Mouse (Mus musculus) hindbrain, embryonic 12.5 days (tissue): Measurements from ENCODE around the gene Cyp46a1. TPM values are rescaled to one million over a fixed set of nuclear protein-coding genes. Genes with fewer than 3 reads are reported as not detected.

Experiments used
- ATAC-seq: fragments of 200-750 bp; cut with Nextera tagmentation; 2 replicates; pipeline ENCODE4 v1.8.0; 2017; ENCODE audit warnings: moderate TSS enrichment; ENCODE audit not compliant: low FRiP score
- H3K27ac ChIP-seq: fragments of 300-500 bp; sonication (generic); 2 replicates; pipeline ENCODE4 v1.5.1; 2016; ENCODE audit warnings: mild to moderate bottlenecking
- H3K27me3 ChIP-seq: fragments of 300-500 bp; sonication (generic); 2 replicates; pipeline ENCODE4 v1.6.1; 2016; ENCODE audit warnings: mild to moderate bottlenecking
- H3K36me3 ChIP-seq: fragments of 300-500 bp; sonication (generic); 2 replicates; pipeline ENCODE4 v1.6.1; 2016; ENCODE audit warnings: mild to moderate bottlenecking
- H3K4me1 ChIP-seq: fragments of 300-500 bp; sonication (generic); 2 replicates; pipeline ENCODE4 v1.6.1; 2016
- H3K4me2 ChIP-seq: fragments of 300-500 bp; sonication (generic); replicated peaks from 2 replicates; pipeline ENCODE4 v1.6.1; 2016; ENCODE audit warnings: mild to moderate bottlenecking
- H3K4me3 ChIP-seq: fragments of 300-500 bp; sonication (generic); 2 replicates; pipeline ENCODE4 v1.5.1; 2016; ENCODE audit warnings: mild to moderate bottlenecking
- H3K9ac ChIP-seq: fragments of 300-500 bp; sonication (generic); 2 replicates; pipeline ENCODE4 v1.6.1; 2016; ENCODE audit warnings: mild to moderate bottlenecking, moderate library complexity
- H3K9me3 ChIP-seq: fragments of 300-500 bp; sonication (generic); replicated peaks from 2 replicates; pipeline ENCODE4 v1.6.1; 2016; ENCODE audit warnings: mild to moderate bottlenecking
- WGBS: fragments of 180-500 bp; shearing (Covaris S2); methylation state at CpG from one replicate; pipeline ENCODE4 v1.1.7; 2016; 5-methylcytosine and 5-hydroxymethylcytosine counted together
- polyA plus RNA-seq: library from polyadenylated mRNA; unstranded; fragments of >200 nt; fragmentation: Nextera tagmentation; extraction: Ambion mirVana; gene quantifications from 2 replicates; pipeline ENCODE4 v1.2.1, GENCODE M21; 2016

Gene Cyp46a1
- 14.2 and 15.6 TPM in 2 replicates for polyA plus RNA-seq

- no peaks in the 10 kb centered on the region for H3K9me3 ChIP-seq
- peak within 1 kb of the TSS; percentile 57 for H3K27ac ChIP-seq
- peak within 1 kb of the TSS; percentile 74 for H3K9ac ChIP-seq
- H3K36me3 ChIP-seq = no peaks in the 10 kb centered on the region
- H3K27me3 ChIP-seq = peaks cover 35% of the 10 kb centered on the region
- WGBS = 0% methylated on average over 42 of the region's 56 CpGs
- H3K4me3 ChIP-seq = peak within 1 kb of the TSS; percentile 66
- peaks cover 21% of the 10 kb centered on the region for H3K4me1 ChIP-seq
- H3K4me2 ChIP-seq = peak within 1 kb of the TSS; percentile 99
- peak; percentile 93 for ATAC-seq
These were observed at the start of gene Cyp46a1 for GRCm38 (mm10) chr12:108333895-108334445. Gene Cyp46a1 (plus strand): TSS chr12:108334381.

DNA sequence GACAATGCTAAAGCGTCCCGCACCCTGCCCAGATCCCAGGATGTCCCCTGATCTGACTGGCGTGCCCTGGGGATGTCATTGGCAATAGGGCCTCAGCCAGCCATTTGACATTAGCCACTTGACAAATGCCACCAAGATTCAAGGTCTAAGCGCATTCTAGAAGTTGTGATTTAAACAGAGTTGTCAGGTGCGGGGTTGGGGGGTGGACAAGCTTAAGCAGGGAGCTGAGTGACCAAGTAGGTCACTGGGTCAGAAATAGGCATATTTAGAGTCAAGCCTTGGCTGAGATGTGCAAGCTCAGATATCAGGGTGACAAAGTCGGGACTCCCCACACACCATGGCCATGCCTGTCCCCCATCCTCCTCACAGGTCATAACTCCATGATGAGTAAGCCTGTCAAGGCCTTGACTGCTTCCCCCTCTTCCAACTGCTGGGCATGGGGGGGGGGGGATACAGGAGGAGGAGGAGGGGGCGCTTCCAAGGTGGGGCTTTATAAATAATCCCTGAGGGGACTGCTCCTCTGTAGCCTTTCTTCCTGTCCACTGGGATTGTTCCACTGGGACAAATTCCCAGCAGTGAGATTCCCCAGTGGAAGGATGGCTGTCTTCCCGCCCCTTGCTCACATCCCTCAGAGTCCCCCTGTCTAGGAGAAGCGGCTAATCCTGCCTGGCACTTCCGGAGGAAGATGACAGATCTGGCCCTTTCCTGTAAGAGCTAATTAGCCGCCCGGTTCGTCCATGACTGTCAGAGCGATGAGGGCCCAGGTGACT, 49.5 kb upstream of the Cyp46a1 start:
- no peaks in the 10 kb centered on the region for H3K36me3 ChIP-seq
- 0 out of 2 replicates have a peak overlapping the region, but pooled peaks have one; percentile 32 for H3K9ac ChIP-seq
- no peaks in the 10 kb centered on the region for H3K9me3 ChIP-seq
- 0 out of 2 replicates have a peak, but pooled peaks cover 2% of the 10 kb centered on the region for H3K27me3 ChIP-seq
- H3K27ac ChIP-seq = peak overlapping the region; percentile 81
- 31% methylated on average over 14 of the region's 14 CpGs for WGBS
- ATAC-seq = peak; percentile 47; the same call in 1 of the 2 replicates
- peak overlapping the region; percentile 25 for H3K4me2 ChIP-seq
- H3K4me3 ChIP-seq = no peak overlapping the region
- H3K4me1 ChIP-seq = peaks cover 21% of the 10 kb centered on the region

DNA sequence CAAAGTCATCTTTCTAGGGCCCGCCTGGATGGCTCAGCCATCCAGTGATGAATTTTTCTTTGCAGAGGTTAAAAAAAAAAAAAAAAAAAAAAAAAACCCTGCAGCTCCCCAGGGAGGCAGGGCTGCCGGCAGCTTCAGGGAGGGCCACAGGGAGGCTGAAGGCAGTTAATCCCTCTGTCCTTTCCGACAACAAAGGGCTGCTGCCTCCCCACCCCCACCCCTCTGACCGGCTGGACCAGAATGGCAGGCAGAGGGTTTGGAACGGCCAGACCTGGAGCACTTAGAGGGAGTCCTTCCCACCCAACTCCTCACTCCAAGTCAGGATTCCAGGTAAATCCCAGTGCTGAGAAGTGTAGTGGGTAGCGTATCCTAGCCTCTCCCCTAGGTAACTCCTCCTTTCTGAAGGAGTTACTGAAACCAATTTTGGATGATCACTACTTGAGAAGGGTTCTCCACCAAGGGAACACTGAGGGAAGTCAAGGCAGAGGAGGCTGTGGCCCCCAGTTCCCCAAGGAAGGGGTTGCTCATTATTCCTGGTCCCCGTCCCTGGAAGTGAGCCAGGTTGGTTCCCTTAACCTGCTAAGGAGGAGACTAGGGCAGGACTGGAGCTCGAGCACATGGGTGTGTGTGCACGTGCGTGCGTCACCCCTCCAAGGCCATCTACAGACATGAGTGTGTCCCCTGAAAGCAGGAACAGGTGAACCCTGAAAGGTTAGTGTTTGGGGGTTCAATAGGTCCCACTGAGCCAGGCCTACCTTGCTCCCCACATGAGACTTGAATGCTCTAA, 48.8 kb upstream of the Cyp46a1 start:
- Histone ChIP-seq H3K9me3 (no peaks in the 10 kb centered on the region), H3K9ac (peak overlapping the region; percentile 32; the same call in 1 of the 2 replicates), H3K27ac (peak overlapping the region; percentile 81), H3K27me3 (0 out of 2 replicates have a peak, but pooled peaks cover 2% of the 10 kb centered on the region), H3K36me3 (no peaks in the 10 kb centered on the region), H3K4me3 (no peak overlapping the region), H3K4me2 (peak overlapping the region; percentile 36), H3K4me1 (peaks cover 21% of the 10 kb centered on the region)
- 33% methylated on average over 11 of the region's 11 CpGs for WGBS
- ATAC-seq = peak; percentile 41; the same call in 1 of the 2 replicates

DNA sequence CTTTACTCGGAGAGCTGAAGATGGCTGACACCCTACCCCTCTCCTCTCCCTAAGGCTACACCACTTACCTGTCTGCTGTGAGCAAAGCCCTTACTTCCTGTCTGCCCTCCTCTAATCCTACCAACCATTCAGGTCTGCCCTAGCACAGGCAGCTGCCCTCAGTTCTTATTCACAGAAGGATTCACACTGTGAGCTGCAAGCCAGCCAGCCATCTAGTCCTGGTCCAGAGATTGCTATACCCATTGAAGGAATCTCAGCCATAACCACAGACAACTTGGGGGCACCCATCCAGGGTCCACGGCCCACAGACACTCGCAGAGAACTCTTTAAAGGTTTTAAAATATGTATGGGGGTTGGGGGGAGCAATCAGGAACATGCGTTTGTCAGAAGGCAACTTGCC, 47.8 kb upstream of the Cyp46a1 start:
- H3K27ac ChIP-seq = peak overlapping the region; percentile 81; the same call in 1 of the 2 replicates
- H3K4me1 ChIP-seq = peaks cover 21% of the 10 kb centered on the region
- H3K4me2 ChIP-seq = no peak overlapping the region
- no peak overlapping the region for H3K4me3 ChIP-seq
- H3K27me3 ChIP-seq = no peaks in the 10 kb centered on the region
- H3K9ac ChIP-seq = no peak overlapping the region
- no peak for ATAC-seq
- 78% methylated on average over 4 of the region's 4 CpGs for WGBS
- H3K36me3 ChIP-seq = no peaks in the 10 kb centered on the region
- no peaks in the 10 kb centered on the region for H3K9me3 ChIP-seq

- Histone ChIP-seq H3K27ac (no peak overlapping the region), H3K9me3 (no peaks in the 10 kb centered on the region), H3K4me1 (peaks cover 24% of the 10 kb centered on the region), H3K4me3 (no peak overlapping the region), H3K27me3 (no peaks in the 10 kb centered on the region), H3K4me2 (no peak overlapping the region), H3K9ac (no peak overlapping the region), H3K36me3 (no peaks in the 10 kb centered on the region)
- no peak for ATAC-seq
- 94% methylated on average over 7 of the region's 8 CpGs for WGBS
These were observed 47.2 kb upstream of the Cyp46a1 start for GRCm38 (mm10) chr12:108287011-108287410.

DNA sequence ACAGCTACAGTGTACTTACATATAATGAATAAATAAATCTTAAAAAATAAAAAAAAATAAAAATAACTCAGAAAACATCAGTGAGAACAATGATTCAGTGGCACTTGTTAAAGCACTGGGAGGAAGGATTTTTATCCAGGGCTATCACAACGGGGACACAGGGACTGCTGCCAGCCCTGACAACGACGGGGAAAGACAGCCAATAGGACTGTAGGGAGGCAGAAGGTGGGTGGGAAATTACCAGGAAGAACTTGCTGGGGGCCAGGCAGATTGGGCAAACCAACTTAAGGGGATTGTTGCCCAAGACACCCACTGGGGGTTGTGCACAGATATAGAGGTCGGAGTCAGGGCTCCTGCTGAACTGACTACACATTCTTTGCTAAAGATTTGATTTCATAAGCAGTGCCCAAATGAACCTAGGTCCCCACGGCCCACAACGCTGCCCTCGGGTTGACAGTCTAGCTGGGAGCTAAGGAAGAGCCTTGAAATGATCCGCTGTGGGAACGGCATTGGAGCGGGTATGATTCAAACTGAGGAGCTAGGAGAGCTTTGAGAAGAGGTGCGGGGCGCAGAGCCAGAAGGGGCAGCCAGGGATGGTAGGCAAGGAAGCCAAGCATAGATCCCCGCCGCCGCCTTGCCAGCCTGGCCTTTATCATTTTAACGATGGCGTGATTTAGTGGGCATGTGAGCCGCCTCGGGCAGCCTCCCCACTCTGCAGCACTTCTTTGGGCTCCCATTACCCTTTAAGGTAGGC, 45.9 kb upstream of the Cyp46a1 start:
- Histone ChIP-seq H3K4me3 (no peak overlapping the region), H3K4me2 (no peak overlapping the region), H3K9me3 (no peaks in the 10 kb centered on the region), H3K4me1 (peaks cover 35% of the 10 kb centered on the region), H3K27ac (no peak overlapping the region), H3K36me3 (no peaks in the 10 kb centered on the region), H3K27me3 (no peaks in the 10 kb centered on the region), H3K9ac (no peak overlapping the region)
- 79% methylated on average over 19 of the region's 19 CpGs for WGBS
- ATAC-seq = no peak

DNA sequence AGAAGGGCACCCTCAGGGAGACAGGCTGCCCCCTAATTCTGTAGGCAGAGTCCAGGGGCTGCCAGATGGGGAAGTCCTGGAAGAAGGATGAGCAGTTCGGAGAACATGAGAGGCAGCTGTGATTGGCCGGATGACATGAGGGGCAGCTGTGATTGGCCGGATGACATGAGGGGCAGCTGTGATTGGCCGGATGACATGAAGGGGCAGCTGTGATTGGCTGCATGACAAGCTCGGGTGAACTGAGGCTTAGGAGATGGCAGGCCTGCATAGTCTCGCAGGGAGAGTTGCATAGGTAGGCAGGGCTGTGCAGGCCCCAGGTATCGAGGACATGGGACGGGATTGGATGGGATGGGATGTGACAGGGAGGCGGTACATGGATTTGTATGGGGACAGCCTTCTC, 41.8 kb upstream of the Cyp46a1 start:
- Histone ChIP-seq H3K4me2 (peak overlapping the region; percentile 46), H3K27ac (peak overlapping the region; percentile 62; the same call in 1 of the 2 replicates), H3K4me3 (no peak overlapping the region), H3K4me1 (peaks cover 14% of the 10 kb centered on the region), H3K36me3 (no peaks in the 10 kb centered on the region), H3K27me3 (no peaks in the 10 kb centered on the region; the same call in 1 of the 2 replicates), H3K9ac (no peak overlapping the region), H3K9me3 (no peaks in the 10 kb centered on the region)
- peak; percentile 84 for ATAC-seq
- 10% methylated on average over 9 of the region's 9 CpGs for WGBS

GRCm38 (mm10) chr12:108292957-108293356, 41.2 kb upstream of the Cyp46a1 start:
- whole genome bisulfite sequencing = 2% methylated on average over 8 of the region's 8 CpGs
- Histone ChIP-seq H3K27me3 (no peaks in the 10 kb centered on the region; the same call in 1 of the 2 replicates), H3K9ac (no peak overlapping the region), H3K4me3 (no peak overlapping the region), H3K4me2 (peak overlapping the region; percentile 46), H3K27ac (peak overlapping the region; percentile 62), H3K4me1 (peaks cover 14% of the 10 kb centered on the region), H3K9me3 (no peaks in the 10 kb centered on the region), H3K36me3 (no peaks in the 10 kb centered on the region)
- peak; percentile 35 for ATAC-seq

- Histone ChIP-seq H3K27me3 (no peaks in the 10 kb centered on the region; the same call in 1 of the 2 replicates), H3K4me1 (peaks cover 14% of the 10 kb centered on the region), H3K9me3 (no peaks in the 10 kb centered on the region), H3K36me3 (no peaks in the 10 kb centered on the region), H3K4me2 (no peak overlapping the region), H3K27ac (no peak overlapping the region), H3K4me3 (no peak overlapping the region), H3K9ac (no peak overlapping the region)
- no peak for ATAC-seq
- WGBS = 78% methylated on average over 3 of the region's 3 CpGs
These were observed 39.6 kb upstream of the Cyp46a1 start for GRCm38 (mm10) chr12:108294620-108295019.

- peaks cover 10% of the 10 kb centered on the region for H3K4me1 ChIP-seq
- no peaks in the 10 kb centered on the region for H3K9me3 ChIP-seq
- no peak overlapping the region for H3K9ac ChIP-seq
- no peaks in the 10 kb centered on the region for H3K36me3 ChIP-seq
- no peak overlapping the region for H3K27ac ChIP-seq
- no peaks in the 10 kb centered on the region; the same call in 1 of the 2 replicates for H3K27me3 ChIP-seq
- ATAC-seq = no peak
- no peak overlapping the region for H3K4me3 ChIP-seq
- WGBS = 83% methylated on average over 6 of the region's 6 CpGs
- H3K4me2 ChIP-seq = no peak overlapping the region
These were observed 37.1 kb upstream of the Cyp46a1 start for GRCm38 (mm10) chr12:108297033-108297432.

- Histone ChIP-seq H3K9me3 (no peaks in the 10 kb centered on the region), H3K4me3 (no peak overlapping the region), H3K4me1 (0 out of 2 replicates have a peak, but pooled peaks cover 3% of the 10 kb centered on the region), H3K36me3 (no peaks in the 10 kb centered on the region), H3K27ac (no peak overlapping the region), H3K27me3 (peaks cover 16% of the 10 kb centered on the region; the same call in 1 of the 2 replicates), H3K9ac (no peak overlapping the region), H3K4me2 (no peak overlapping the region)
- ATAC-seq = no peak
- 85% methylated on average over 6 of the region's 6 CpGs for WGBS
These were observed 33.2 kb upstream of the Cyp46a1 start for GRCm38 (mm10) chr12:108301006-108301405.
